Mouse (Mus musculus) CD4-positive, CD25-positive, alpha-beta regulatory T cell, adult 2 months (primary cell): ENCODE measurements at regions not wholly inside any gene's neighbourhood (a gene's known extent, or its start where the extent isn't known, plus 50 kb on each side); places are given as distances from the start of the nearest gene placed in this dataset.

ENCODE experiments used
- DNase-seq: peaks from one replicate; pipeline ENCODE4 v3.0.0-alpha.2; 2012; ENCODE audit warnings: low read depth, low spot score

- no peak for DNase-seq
These were observed 104.8 kb upstream of the Gm12830 start for GRCm38 (mm10) chr4:114716703-114717102.

GRCm38 (mm10) chr4:114720696-114721095 is 100.8 kb upstream of the Gm12830 start:
- DNase-seq: no peak

GRCm38 (mm10) chr4:114721386-114721785 is 100.1 kb upstream of the Gm12830 start:
- DNase-seq: no peak

- no peak for DNase-seq
These were observed 93.1 kb upstream of the Gm12830 start for GRCm38 (mm10) chr4:114728235-114729000.

GRCm38 (mm10) chr4:114733256-114734004 is 88.1 kb upstream of the Gm12830 start:
- no peak for DNase-seq

DNA sequence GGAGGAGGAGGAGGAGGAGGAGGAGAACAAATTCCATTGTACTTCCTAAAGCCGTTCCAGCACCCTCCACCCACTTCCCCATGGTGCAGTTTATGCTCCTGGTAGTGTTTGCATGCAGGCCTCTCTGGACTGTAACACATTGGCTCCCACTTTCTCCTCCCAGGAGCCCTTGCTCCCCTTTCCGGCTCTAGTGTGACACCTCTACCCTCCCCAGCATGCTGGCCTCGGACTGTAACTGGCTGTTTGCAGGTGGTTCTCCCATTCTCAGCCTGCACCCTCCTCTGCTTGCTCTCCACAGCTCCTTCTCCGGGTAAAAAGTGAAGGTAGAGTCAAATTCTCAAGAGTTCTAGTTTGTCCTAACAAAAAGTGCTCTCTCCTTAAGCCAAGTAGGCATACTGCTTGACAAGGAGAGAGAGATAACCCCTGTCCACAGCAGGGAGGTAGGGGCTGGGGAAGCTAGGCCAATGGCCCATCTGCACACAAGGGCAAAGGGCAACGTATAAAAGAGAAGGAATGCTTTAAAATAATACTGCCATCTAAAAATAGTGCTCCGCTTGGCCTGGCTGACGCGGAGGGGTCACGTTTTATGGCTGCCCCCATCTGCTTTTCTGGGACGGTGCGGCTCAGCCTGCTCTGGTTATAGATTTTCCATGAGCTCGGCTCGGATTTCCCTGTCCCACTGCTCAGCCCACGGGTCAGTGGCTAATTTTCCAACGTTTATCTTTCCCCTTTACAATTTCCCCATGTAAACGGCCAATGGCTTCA is 82.4 kb upstream of the Gm12830 start:
- DNase-seq: no peak

GRCm38 (mm10) chr4:114748131-114748530 is 73.4 kb upstream of the Gm12830 start:
- no peak for DNase-seq

DNA sequence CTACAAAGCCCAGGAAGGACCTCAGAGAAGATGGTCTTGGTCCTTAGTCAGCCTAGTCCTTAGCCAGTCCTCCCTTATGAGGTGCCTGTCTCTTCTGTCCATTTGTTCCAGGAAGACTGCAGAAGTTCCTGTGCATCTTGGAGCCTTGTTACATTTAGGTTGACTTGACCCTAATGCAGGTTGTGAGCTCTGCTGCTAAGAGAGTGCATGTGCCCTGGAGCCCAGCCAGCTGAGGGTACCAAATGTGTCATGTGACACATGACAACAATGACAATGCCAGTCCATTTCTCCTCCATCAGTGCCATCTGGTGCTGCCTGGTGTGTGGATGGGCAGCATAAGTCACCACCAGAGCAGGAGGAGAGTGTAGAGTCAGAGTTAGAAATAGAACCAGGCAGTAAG is 61.7 kb upstream of the Gm12830 start:
- no peak for DNase-seq

DNA sequence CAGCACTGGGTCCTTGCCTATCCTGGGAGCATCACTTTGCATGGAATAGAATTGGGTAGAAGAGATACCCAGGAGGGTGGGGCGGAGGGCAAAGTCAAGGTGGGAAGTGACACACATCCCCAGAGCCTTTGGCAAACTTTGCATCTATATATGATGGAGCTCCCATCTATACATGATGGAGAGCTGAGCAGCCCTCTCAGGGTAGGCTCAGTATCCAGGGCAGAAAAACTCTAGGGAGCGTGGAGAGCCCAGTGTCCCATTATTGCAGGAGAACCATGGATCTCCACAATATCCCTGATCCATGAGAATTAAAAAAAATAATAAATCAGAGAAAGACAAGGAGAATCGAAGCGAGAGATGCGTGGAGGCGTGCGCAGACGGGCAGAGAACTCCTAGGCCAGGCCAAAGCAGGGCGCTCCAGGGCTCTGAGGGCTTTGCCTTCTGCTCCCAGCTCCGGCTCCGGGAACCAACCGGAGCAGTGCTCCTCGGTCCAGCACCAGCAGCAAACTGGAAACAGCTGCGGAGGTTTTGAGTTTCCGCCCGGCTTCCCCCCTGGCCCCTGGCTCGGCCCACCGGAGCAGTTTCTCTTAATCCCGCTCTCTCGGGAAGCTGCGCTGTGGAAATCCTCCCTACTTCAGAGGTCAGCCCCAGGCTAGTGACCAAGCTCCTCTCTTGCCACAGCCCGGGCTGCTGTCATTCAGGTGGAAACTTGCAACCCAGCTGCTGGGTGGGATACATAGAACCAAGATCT is 54.7 kb upstream of the Gm12830 start:
- DNase-seq: no peak
